Mouse (Mus musculus): ENCODE results near the gene Gm45213.

DNA sequence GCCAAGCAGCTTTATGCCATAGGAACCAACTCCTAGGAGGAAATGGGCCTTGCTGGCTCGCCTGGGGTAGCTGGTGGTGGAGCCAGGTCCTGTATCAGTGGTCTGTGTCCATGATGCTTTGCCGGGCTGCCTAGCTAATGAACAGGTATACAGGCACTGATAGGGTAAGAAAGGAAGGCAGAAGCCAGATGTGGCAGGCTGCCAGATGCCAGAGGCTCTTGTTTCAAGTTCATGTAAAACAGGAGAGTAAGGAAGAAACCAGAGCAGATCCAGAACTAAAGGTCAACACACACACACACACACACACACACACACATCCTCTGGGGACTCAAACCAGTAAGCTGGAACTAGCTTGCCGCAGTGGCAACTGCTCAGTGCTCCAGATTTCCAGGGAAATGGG, 5.1 kb upstream of the Gm45213 start:
- TF ChIP-seq POLR2A (IDR thresholded peaks at IDR 0.05; ENCODE audit: low read depth, low read length) (no peak), CTCF (conservative IDR thresholded peaks at IDR 0.05; ENCODE audit: insufficient read depth, insufficient read length, low read depth, low read length) (no peak)

All from kidney, adult 2 months (tissue).